Comparison of ENCODE assay signal across 22 mouse cellular contexts in genomic region chr6:39600851-39601250, GRCm38 (mm10). TPM values are rescaled to one million over a fixed set of nuclear protein-coding genes. Genes with fewer than 3 reads are reported as not detected.
DNase-seq lines count a peak whose midpoint lies in the region; ATAC-seq and TF ChIP-seq lines count a peak whose summit lies in the region.
"Had no signal": no experiment of that assay in that cellular context is flagged by ENCODE, and none has a peak within 500 bp of the region (broad histone marks: within the 10 kb centered on the region; RNA-seq: fewer than 3 reads in every experiment).

No protein-coding gene starts in this region.

- no peaks in the 10 kb centered on the region for H3K4me1 ChIP-seq in lung, postnatal 0 days (ENCODE audit: insufficient read depth, low read depth, low read length)
- H3K4me1 ChIP-seq in lung, adult 2 months (ENCODE audit: control insufficient read depth, insufficient read depth, low read length) = no peaks in the 10 kb centered on the region; the same call in 1 of the 2 replicates

- no peak for TF ChIP-seq EP300 in lung, postnatal 0 days (IDR thresholded peaks at IDR 0.05)

- no peak overlapping the region for H3K4me3 ChIP-seq in lung, postnatal 0 days (ENCODE audit: low read depth, low read length)
- no peak overlapping the region for H3K4me3 ChIP-seq in lung, adult 2 months (replicated peaks; ENCODE audit: extremely low read depth, low read depth, low read length)

- ATAC-seq in lung, postnatal 0 days = peak; percentile 90
- ATAC-seq: activated CD4-positive, CD25-positive, alpha-beta regulatory T cell, adult 4 months; CD4-positive, CD25-positive, alpha-beta regulatory T cell, adult 4 months; Patski had no signal

- H3K4me2 ChIP-seq in lung, postnatal 0 days (replicated peaks; ENCODE audit: low read depth, low read length) = no peak overlapping the region

- H3K9ac ChIP-seq in lung, postnatal 0 days (replicated peaks; ENCODE audit: low read depth) = no peak overlapping the region

- H3K27ac ChIP-seq in lung, postnatal 0 days (ENCODE audit: low read length) = no peak overlapping the region

- 50% methylated on average over 3 of the region's 3 CpGs for WGBS in lung, postnatal 0 days
- 78% methylated on average over 3 of the region's 3 CpGs for WGBS in lung, adult 2 months

- H3K27me3 ChIP-seq in lung, postnatal 0 days (replicated peaks; ENCODE audit: insufficient read depth, low read length) = no peaks in the 10 kb centered on the region
- H3K27me3 ChIP-seq: CH12.LX, Patski had no signal

- no peak for TF ChIP-seq POLR2A in lung, adult 2 months (IDR thresholded peaks at IDR 0.05; ENCODE audit: borderline replicate concordance, extremely low read depth, low read depth, low read length)

- no peak for TF ChIP-seq CTCF in lung, postnatal 0 days (IDR thresholded peaks at IDR 0.05)
- no peak for TF ChIP-seq CTCF in lung, adult 2 months (IDR thresholded peaks at IDR 0.05; ENCODE audit: insufficient read depth, low read length)

- H3K9me3 ChIP-seq in lung, postnatal 0 days (ENCODE audit: low read length) = no peaks in the 10 kb centered on the region
- H3K9me3 ChIP-seq: G1E had no signal

- peak; percentile 69 for DNase-seq in lung, postnatal 0 days (ENCODE audit: low spot score)
- no peak for DNase-seq in lung, postnatal 14 days
- DNase-seq in lung, postnatal 25 days (ENCODE audit: low spot score) = peak; percentile 3
- DNase-seq in lung, postnatal 10 days = no peak
- peak; percentile 14 for DNase-seq in lung, postnatal 36 days
- DNase-seq in lung, adult 2 months = no peak
- DNase-seq: adrenal gland, adult 2 months; adrenal gland, adult 8-10 months; adrenal gland, postnatal 10 days; adrenal gland, postnatal 14 days; adrenal gland, postnatal 25 days; adrenal gland, postnatal 36 days; B cell, adult 2 months; cerebellum, adult 11 months; cerebellum, adult 11-12 months; cerebellum, adult 18-20 months had no signal

- H3K36me3 ChIP-seq in lung, postnatal 0 days (ENCODE audit: insufficient read depth, low read length) = peaks cover 19% of the 10 kb centered on the region; the same call in 1 of the 2 replicates

RNA-seq across cellular contexts. Expression of gene Ndufb2, which starts 8.5 kb away (rescaled TPM):
- polyA plus RNA-seq in lung, postnatal 0 days (2015; fragmentation: Nextera tagmentation; extraction: Ambion mirVana) = 267 and 287 TPM in 2 replicates
- polyA plus RNA-seq in lung, adult 2 months (2012; rRNA removed) = 162 and 200 TPM in 2 replicates

RNA-seq across cellular contexts. Expression of gene Gm42420, which starts 15.3 kb away (rescaled TPM):
- polyA plus RNA-seq in lung, postnatal 0 days (2015; fragmentation: Nextera tagmentation; extraction: Ambion mirVana) = 0.75 and 0.89 TPM in 2 replicates
- 0.66 TPM in 1 of 2 replicates, not detected in the other for polyA plus RNA-seq in lung, adult 2 months (2012; rRNA removed)
- polyA plus RNA-seq: C2C12; CD4-positive, CD25-positive, alpha-beta regulatory T cell, adult 4 months; G1E had no signal

RNA-seq across cellular contexts. Expression of gene Adck2, which starts 27.2 kb away (rescaled TPM):
- 24.6 and 25.7 TPM in 2 replicates for polyA plus RNA-seq in lung, postnatal 0 days (2015; fragmentation: Nextera tagmentation; extraction: Ambion mirVana)
- polyA plus RNA-seq in lung, adult 2 months (2012; rRNA removed) = 10.9 and 11.5 TPM in 2 replicates

RNA-seq across cellular contexts. Expression of gene Dennd2a, which starts 43.2 kb away (rescaled TPM):
- polyA plus RNA-seq in lung, postnatal 0 days (2015; fragmentation: Nextera tagmentation; extraction: Ambion mirVana) = 13.4 and 13.8 TPM in 2 replicates
- polyA plus RNA-seq in lung, adult 2 months (2012; rRNA removed) = 21.3 and 22.9 TPM in 2 replicates
- polyA plus RNA-seq: G1E had no signal

Comparison
In these comparisons a context has a peak if more than half of its experiments do, and no peak if none do; other contexts are left out.
1. DNase-seq: peak in lung, postnatal 0 days (single experiment), lung, postnatal 25 days (single experiment) and lung, postnatal 36 days (single experiment); none in lung, postnatal 14 days (single experiment), lung, postnatal 10 days (single experiment) and lung, adult 2 months (single experiment).